Mouse (Mus musculus) ovary, postnatal 10 days (tissue): ENCODE results near the gene Aadat.
"Not testable (repeated sequence)": the region's sequence is repeated elsewhere in the genome, so short reads cannot be mapped to it uniquely, and the experiment has no call there.

ENCODE experiments used
- DNase-seq: peaks from one replicate; pipeline ENCODE4 v3.0.0; 2022; ENCODE audit warnings: low spot score

Gene Aadat

DNA sequence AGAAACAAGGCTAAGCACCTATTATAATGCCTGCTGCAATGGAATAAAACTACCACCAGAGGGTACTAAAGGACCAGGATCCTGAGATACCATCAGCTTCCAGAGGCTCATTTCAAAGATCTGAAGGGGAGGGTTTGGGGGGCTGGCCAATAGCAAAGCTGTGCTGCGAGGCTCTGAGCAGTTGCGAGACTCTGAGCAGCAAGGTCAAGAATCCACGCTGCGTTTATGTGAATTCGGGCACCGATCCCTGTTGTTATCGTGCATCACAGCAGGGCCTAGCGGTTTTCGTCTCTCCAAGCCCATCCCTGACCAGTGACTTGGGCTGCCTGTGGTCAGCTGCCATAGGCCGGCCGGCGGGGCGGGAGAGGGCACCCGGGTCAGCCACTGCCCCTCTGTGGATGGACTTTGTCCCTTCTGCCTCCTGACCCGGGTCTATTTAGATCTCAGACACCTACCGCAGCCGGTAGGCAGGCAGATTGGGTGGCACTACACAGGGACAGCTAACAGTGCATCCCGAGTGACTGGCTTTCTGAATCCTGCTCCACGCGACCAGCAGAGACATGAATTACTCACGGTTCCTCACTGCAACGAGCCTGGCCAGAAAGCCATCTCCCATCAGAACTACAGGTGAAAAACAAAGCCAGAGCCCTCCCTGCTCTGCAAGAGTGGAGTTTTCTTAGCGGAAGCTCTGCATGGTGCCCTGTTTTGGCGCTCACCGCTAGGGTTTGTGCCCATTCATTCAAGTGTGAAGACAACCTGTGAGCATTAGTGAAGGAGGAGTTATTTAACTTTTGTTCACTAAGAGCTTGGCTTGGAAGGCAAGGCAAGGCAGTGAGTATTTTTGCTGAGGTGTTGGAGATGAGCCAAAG is at the start of gene Aadat:
TSS of gene Aadat (plus strand) at position 280 of the 869 bp plus-strand sequence.
- DNase-seq = peak; percentile 26

- peak; percentile 5 for DNase-seq
These were observed 38.9 kb upstream of the Aadat start for GRCm38 (mm10) chr8:60466686-60467335.

- no peak for DNase-seq
These were observed 15.6 kb upstream of the Aadat start for GRCm38 (mm10) chr8:60490147-60490546.

DNA sequence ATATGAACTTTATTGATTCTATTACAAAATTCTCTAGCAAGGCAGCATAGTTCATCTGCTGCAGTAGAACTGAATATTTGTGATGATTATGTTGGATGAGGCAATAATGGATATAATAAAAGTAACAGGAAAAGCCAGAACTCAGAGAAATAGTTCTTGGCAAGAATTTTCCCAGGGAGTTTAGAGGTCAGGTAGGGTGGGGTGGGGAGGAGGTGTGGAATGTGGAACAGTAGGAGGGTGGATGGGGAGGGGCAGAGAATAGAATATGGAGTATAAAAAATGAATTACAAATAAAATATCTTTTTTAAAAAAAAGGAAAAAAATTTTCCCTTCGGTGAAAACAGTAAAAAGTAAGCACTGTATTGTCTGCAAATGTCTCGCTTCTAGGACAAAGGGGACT is 13.9 kb upstream of the Aadat start:
- no peak for DNase-seq

- DNase-seq = no peak
These were observed 13.3 kb upstream of the Aadat start for GRCm38 (mm10) chr8:60492471-60492870.

GRCm38 (mm10) chr8:60494606-60495005 is 11.1 kb upstream of the Aadat start:
- DNase-seq = no peak

- not testable (repeated sequence) for DNase-seq
These were observed 10.7 kb upstream of the Aadat start for GRCm38 (mm10) chr8:60495046-60495445.

DNA sequence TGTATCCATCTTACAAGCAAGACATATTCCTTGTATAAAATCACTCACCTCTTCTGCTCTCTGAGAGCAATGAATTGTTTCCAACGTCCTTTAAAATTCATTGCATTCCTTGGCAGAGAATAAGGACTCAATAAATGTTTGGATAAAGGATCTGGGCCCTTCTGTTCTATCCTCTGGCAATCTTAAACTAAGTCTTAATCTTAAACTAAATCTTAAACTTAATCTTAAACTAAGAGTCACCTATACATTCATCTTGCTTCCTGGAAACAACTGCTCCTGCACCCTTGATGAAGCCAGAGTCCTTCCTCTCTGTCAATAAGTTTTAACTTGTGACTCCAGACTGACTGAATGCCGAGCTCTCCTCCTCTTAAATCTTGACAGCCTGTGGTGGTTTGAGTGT is 2.6 kb upstream of the Aadat start, which contains the start of gene Gm10283:
TSS of gene Gm10283 (minus strand) at position 101 of the 400 bp plus-strand sequence.
- no peak for DNase-seq

DNA sequence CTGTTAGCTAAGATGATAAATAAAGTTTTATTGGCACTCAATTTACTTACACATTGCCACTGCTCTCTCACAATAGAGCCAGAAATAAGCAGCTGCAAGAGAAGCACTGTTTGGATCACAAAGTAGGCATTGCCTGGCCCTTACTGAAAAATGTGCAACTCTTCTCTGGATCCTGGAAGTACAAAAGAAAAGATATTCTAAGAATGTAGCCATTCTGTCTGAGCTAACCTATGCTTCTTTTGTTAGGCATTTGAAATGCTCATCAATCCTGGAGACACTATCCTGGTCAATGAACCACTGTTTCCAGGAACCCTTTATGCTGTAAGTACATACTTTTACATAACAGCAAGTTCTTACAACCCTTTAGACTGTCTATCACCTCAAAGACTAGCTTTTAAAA is 12.6 kb downstream of the Aadat start:
- DNase-seq = no peak

DNA sequence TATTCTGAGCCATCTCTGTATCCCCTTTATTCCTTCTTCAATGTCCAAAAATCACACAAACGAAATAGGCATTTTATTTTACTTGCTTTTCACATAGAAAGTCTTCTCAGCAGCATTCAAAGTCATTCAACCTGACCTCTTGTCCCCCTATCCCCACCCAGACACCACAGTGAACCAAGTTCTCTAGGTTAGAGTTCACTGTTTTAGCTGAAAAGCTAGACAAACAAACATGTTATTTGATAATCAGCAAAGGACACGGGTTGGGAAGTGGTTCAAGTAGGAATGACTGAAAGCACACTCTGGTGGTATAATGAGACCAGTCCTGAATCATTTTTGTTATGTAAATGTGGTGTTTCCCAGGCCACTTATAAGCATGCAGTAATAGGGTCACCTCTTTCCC is 29.2 kb downstream of the Aadat start:
- no peak for DNase-seq

DNA sequence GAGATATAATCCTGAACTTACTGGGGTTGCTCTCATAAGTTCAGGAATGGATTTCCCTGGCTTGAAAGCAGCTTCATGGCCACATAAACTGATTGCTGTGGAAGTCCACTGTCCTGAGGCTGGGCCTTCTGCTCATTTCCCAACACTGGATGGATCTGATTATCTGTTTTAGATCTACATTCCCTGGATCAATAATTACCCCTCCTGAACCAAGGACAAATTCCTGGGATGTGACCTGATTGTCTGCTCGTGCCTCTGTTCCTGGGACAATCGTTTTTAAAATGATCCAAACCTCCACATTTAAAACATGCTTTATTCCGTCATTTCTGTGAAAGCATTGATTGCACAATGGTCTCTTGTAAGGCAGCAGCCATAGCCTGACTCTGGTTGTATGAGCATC is 61.1 kb downstream of the Aadat start:
- no peak for DNase-seq

DNA sequence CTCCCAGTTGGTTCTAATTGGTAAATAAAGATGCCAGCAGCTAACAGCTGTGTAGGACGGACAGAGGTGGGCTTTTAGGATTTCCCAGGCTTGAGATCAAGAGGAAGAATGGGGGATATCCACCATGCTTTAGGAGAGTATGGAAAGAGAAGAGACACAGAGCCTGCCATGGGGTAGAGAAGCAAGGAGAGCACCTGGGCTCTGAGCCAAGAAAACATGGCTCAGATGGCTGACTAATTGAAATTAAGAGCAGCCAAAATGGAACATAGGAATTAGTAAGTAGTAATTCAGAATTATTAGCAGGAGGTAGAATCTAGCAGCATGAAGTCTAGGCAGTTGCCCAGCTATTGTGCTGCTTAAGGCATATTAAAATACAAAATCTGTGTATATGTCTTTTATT is 71.5 kb downstream of the Aadat start:
- no peak for DNase-seq

DNA sequence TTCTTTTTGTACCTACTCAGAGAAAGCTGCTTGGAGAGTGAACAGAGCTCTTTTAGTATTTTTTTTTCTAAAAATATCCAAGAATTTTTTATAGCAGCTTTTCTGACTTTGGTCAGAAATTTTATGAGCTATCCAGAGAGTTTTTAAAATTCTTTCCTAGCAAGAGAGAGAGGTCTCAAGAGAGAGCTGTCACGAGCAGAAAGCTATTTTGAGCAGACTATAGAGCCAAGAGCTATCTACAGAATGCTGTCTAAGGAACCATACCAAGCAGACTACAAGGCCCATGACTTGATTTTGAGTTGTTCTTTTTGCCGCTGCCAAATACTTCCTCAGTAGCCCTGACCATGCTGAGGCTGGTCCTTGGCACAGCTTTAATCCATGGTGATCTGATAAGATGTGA is 77.6 kb downstream of the Aadat start:
- no peak for DNase-seq

DNA sequence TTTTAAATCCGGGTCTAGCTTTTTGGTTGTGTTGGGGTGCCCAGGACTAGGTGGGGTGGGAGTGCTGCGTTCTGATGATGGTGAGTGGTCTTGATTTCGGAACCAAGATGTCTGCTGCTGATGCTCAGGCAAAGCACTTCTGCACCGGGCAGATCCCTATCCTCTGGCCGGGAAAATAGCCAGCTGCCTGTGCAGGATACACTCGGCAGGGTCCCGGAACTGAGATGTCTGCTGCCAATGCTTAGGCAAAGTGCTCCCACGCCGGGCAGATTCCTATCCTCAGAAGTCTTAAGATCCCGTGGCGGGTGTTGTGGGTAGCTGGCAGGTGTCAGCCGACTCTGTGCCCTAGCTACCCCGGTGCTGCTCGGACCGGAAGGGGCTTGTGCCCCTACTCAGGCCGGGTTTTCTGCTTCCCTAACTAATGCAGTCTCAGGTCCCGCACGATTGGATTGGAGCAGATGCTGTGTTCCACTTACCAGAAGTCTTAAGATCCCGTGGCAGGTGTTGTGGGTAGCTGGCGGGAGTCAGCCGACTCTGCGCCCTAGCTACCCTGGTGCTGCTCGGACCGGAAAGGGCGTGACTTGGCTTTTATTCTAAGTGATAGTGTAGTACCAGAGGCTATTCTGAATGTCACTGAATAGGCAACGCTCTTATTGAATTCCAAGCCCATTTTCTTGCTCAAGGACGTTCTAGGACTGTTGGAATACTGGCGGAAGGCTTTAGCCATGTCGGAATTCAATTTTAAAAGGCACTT is 85.8 kb downstream of the Aadat start:
- DNase-seq = not testable (repeated sequence)

- DNase-seq = no peak
These were observed 89.0 kb downstream of the Aadat start for GRCm38 (mm10) chr8:60594761-60595160.
